Mouse (Mus musculus): ENCODE data around the gene Hoxa2. TPM values are rescaled to one million over a fixed set of nuclear protein-coding genes. Genes with fewer than 3 reads are reported as not detected.

The Hoxa2 gene
- total RNA-seq, 2 experiments from 2014 or later = 0.87 to 1.4 TPM

DNA sequence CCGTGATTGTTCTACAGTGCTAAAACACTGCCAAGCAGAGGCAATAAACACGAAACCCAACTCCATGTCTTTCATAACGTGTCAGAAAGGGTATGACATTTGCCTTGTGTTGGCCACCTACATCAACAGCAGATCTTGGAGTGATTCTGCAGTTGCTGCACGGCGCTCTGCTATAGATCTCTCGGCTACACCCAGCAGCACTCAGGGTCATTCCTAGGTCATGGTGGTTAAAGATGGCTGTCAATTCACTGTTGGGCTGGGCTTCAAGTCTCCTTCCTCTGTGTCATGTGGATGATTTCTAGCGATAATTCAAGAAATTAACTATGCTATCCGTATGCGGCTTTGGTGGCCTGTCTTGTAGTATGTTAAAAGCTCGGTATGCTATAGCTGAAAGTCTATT, 26.1 kb downstream of the Hoxa2 start:
- DNase-seq = no peak

GRCm38 (mm10) chr6:52137841-52138535, 26.6 kb downstream of the Hoxa2 start:
- no peak for DNase-seq

DNA sequence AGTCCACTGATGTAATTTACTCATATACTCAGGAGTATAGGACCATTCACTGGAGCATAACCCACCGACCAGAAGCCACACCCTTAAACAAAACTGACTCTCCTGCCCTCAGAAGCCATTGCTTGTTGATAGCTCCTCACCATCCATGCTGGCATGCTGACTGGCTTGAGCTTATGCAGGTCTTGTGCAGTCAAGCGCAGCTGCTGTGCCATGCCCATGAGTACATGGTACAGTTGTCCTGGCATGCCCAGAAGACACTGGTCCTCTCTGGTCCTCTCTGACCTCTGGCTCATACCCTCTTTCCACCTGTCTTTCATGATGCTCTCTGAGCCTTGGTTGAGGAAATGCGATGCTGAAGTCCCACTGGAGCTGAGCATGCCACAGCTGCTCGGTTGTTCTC, 41.0 kb downstream of the Hoxa2 start:
- DNase-seq = no peak

GRCm38 (mm10) chr6:52121173-52121572, 43.5 kb downstream of the Hoxa2 start:
- no peak for DNase-seq

- no peak for DNase-seq
These were observed 45.6 kb downstream of the Hoxa2 start for GRCm38 (mm10) chr6:52118903-52119635.

DNA sequence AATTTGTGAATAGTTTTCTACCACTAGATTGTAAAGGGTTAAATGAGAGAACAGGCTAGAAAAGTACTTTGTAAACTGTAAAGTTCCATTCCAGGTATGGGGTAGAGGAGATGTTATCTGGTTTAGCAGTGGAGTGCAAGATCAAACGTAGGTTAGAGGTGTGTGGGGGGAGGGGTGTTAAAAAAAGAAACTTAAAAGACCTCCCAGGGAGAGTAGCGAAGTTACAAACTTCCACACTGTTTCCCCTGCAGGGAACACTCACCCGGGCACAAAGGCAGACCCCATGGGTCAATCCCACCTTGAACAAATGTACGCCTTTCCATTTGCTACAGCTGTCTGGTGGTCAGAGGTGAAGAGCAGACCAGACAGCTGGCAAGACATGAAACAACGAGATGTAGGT, 48.7 kb downstream of the Hoxa2 start:
- no peak for DNase-seq

Other genes with a start within 250 kb of the Hoxa2 start
- 1 to 10 TPM; 6.1 to 9.1 TPM for gene Skap2, start 152.3 kb downstream of the Hoxa2 start, total RNA-seq (2021)
- under 1 TPM in 1 of 2 experiments, not detected in 1; 0.18 TPM for gene Hoxa1, start 6.5 kb downstream of the Hoxa2 start, total RNA-seq (2021)
- gene 5730596B20Rik, start 12.7 kb upstream of the Hoxa2 start, total RNA-seq (2021) = under 1 TPM; 0.12 to 0.25 TPM
- gene Hoxa4, start 26.9 kb upstream of the Hoxa2 start, total RNA-seq (2021) = 1 to 10 TPM; 7.5 to 8.5 TPM
- 1 to 10 TPM; 2.6 to 3.7 TPM for gene Hoxa5, start 39.8 kb upstream of the Hoxa2 start, total RNA-seq (2021)
- gene Hoxa6, start 43.9 kb upstream of the Hoxa2 start, total RNA-seq (2021) = 1 to 10 TPM; 1.6 to 2.2 TPM
- 1 to 10 TPM; 2.0 to 5.0 TPM for gene Hoxa3, start 48.5 kb upstream of the Hoxa2 start, total RNA-seq (2021)
- gene Gm28308, start 48.5 kb upstream of the Hoxa2 start, total RNA-seq (2021) = not detected
- gene Hoxa7, start 57.0 kb upstream of the Hoxa2 start, total RNA-seq (2021) = 1 to 10 TPM; 9.4 to 9.7 TPM
- 10 to 100 TPM in 1 of 2 experiments, 1 to 10 TPM in 1; 7.8 to 11.2 TPM for gene Hoxa9, start 66.3 kb upstream of the Hoxa2 start, total RNA-seq (2021)
- gene Hoxa10, start 76.0 kb upstream of the Hoxa2 start, total RNA-seq (2021) = 10 to 100 TPM; 30.2 to 30.8 TPM
- 1 to 10 TPM; 4.4 to 5.6 TPM for gene Hoxa11, start 81.0 kb upstream of the Hoxa2 start, total RNA-seq (2021)
- gene Hoxa13, start 96.0 kb upstream of the Hoxa2 start, total RNA-seq (2021) = 1 to 10 TPM; 1.3 to 1.6 TPM
- gene Evx1, start 148.7 kb upstream of the Hoxa2 start, total RNA-seq (2021) = not detected

Data from gastrocnemius, postnatal 10 days (tissue).